Mouse (Mus musculus): ENCODE data around the gene 2310050C09Rik.

DNA sequence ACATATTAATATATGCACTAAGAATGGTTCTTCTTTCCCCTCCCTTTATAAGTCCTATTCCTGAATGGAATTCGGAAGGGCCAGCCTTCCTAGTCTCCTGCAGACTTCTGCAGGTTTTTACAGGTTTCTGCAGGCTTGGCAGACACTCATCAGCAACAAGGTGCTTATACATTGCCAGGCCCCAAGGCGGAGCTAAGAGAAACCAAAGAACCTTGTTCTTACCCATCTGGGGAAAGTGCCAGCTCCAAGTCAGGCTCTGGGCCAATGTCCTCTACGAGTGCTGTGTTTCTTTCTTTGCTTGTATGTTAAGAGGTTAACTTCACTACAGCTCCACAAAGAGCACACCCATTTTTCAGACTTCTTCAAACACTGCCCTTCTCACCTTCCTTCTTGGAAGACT lies 24.0 kb upstream of the 2310050C09Rik start:
- no peak for TF ChIP-seq EP300 (IDR thresholded peaks at IDR 0.05; ENCODE audit: low read depth)
- TF ChIP-seq CTCF (IDR thresholded peaks at IDR 0.05; ENCODE audit: low read depth), result no peak
